Mouse (Mus musculus): Measurements from ENCODE around the gene Fry. TPM values are rescaled to one million over a fixed set of nuclear protein-coding genes. Genes with fewer than 3 reads are reported as not detected.

The Fry gene
- polyA plus RNA-seq (2015; fragmentation: Nextera tagmentation; extraction: Ambion mirVana), result 43.4 and 50.7 TPM in 2 replicates

- Histone ChIP-seq H3K27me3 (replicated peaks; ENCODE audit: control insufficient read depth, insufficient read depth, low read length) (no peaks in the 10 kb centered on the region), H3K9me3 (ENCODE audit: control insufficient read depth, low read length) (no peaks in the 10 kb centered on the region), H3K36me3 (ENCODE audit: control insufficient read depth, insufficient read depth, low read length) (no peaks in the 10 kb centered on the region), H3K4me2 (ENCODE audit: low read length) (peak within 1 kb of the TSS; percentile 88), H3K9ac (ENCODE audit: low read depth, low read length) (peak within 1 kb of the TSS; percentile 65), H3K4me1 (ENCODE audit: control insufficient read depth, insufficient read depth, low read depth, low read length) (peaks cover 14% of the 10 kb centered on the region), H3K4me3 (ENCODE audit: low read length) (peak within 1 kb of the TSS; percentile 73), H3K27ac (ENCODE audit: low read depth, low read length) (peak within 1 kb of the TSS; percentile 42)
- ATAC-seq, result peak; percentile 97
- WGBS, result under 1% methylated on average over 64 of the region's 68 CpGs
Measured at GRCm38 (mm10) chr5:150118455-150119241, at the start of gene Fry. Fry (plus strand) TSS chr5:150118645.

GRCm38 (mm10) chr5:150070086-150070485 lies 48.4 kb upstream of the Fry start:
- Histone ChIP-seq H3K27me3 (replicated peaks; ENCODE audit: control insufficient read depth, insufficient read depth, low read length) (no peaks in the 10 kb centered on the region; the same call in 1 of the 2 replicates), H3K4me2 (ENCODE audit: low read length) (peak overlapping the region; percentile 54), H3K27ac (ENCODE audit: low read depth, low read length) (no peak overlapping the region), H3K9ac (ENCODE audit: low read depth, low read length) (no peak overlapping the region), H3K9me3 (ENCODE audit: control insufficient read depth, low read length) (no peaks in the 10 kb centered on the region), H3K36me3 (ENCODE audit: control insufficient read depth, insufficient read depth, low read length) (no peaks in the 10 kb centered on the region), H3K4me3 (ENCODE audit: low read length) (0 out of 2 replicates have a peak overlapping the region, but pooled peaks have one; percentile 7), H3K4me1 (ENCODE audit: control insufficient read depth, insufficient read depth, low read depth, low read length) (peaks cover 2% of the 10 kb centered on the region; the same call in 1 of the 2 replicates)
- ATAC-seq, result peak; percentile 50
- 18% methylated on average over 10 of the region's 10 CpGs for WGBS

GRCm38 (mm10) chr5:150071738-150072137 lies 46.7 kb upstream of the Fry start:
- no peak for ATAC-seq
- Histone ChIP-seq H3K36me3 (ENCODE audit: control insufficient read depth, insufficient read depth, low read length) (no peaks in the 10 kb centered on the region), H3K27ac (ENCODE audit: low read depth, low read length) (no peak overlapping the region), H3K27me3 (replicated peaks; ENCODE audit: control insufficient read depth, insufficient read depth, low read length) (no peaks in the 10 kb centered on the region; the same call in 1 of the 2 replicates), H3K9ac (ENCODE audit: low read depth, low read length) (no peak overlapping the region), H3K9me3 (ENCODE audit: control insufficient read depth, low read length) (no peaks in the 10 kb centered on the region), H3K4me1 (ENCODE audit: control insufficient read depth, insufficient read depth, low read depth, low read length) (peaks cover 2% of the 10 kb centered on the region; the same call in 1 of the 2 replicates), H3K4me2 (ENCODE audit: low read length) (no peak overlapping the region), H3K4me3 (ENCODE audit: low read length) (no peak overlapping the region)

- Histone ChIP-seq H3K4me3 (ENCODE audit: low read length) (no peak overlapping the region), H3K9me3 (ENCODE audit: control insufficient read depth, low read length) (no peaks in the 10 kb centered on the region), H3K27ac (ENCODE audit: low read depth, low read length) (no peak overlapping the region), H3K4me2 (ENCODE audit: low read length) (peak overlapping the region; percentile 33; the same call in 1 of the 2 replicates), H3K27me3 (replicated peaks; ENCODE audit: control insufficient read depth, insufficient read depth, low read length) (no peaks in the 10 kb centered on the region), H3K9ac (ENCODE audit: low read depth, low read length) (no peak overlapping the region), H3K36me3 (ENCODE audit: control insufficient read depth, insufficient read depth, low read length) (no peaks in the 10 kb centered on the region), H3K4me1 (ENCODE audit: control insufficient read depth, insufficient read depth, low read depth, low read length) (peaks cover 3% of the 10 kb centered on the region; the same call in 1 of the 2 replicates)
- ATAC-seq, result peak; percentile 83
- WGBS, result 16% methylated on average over 12 of the region's 12 CpGs
Measured at GRCm38 (mm10) chr5:150079866-150080797, 38.3 kb upstream of the Fry start.

- WGBS, result 84% methylated on average over 14 of the region's 14 CpGs
- no peaks in the 10 kb centered on the region for H3K36me3 ChIP-seq (ENCODE audit: control insufficient read depth, insufficient read depth, low read length)
- no peak overlapping the region for H3K27ac ChIP-seq (ENCODE audit: low read depth, low read length)
- no peak overlapping the region for H3K4me2 ChIP-seq (ENCODE audit: low read length)
- no peak overlapping the region for H3K9ac ChIP-seq (ENCODE audit: low read depth, low read length)
- peaks cover 3% of the 10 kb centered on the region; the same call in 1 of the 2 replicates for H3K4me1 ChIP-seq (ENCODE audit: control insufficient read depth, insufficient read depth, low read depth, low read length)
- ATAC-seq, result no peak
- H3K4me3 ChIP-seq (ENCODE audit: low read length), result no peak overlapping the region
- H3K27me3 ChIP-seq (replicated peaks; ENCODE audit: control insufficient read depth, insufficient read depth, low read length), result no peaks in the 10 kb centered on the region
- H3K9me3 ChIP-seq (ENCODE audit: control insufficient read depth, low read length), result no peaks in the 10 kb centered on the region
Measured at GRCm38 (mm10) chr5:150082696-150083095, 35.7 kb upstream of the Fry start.

GRCm38 (mm10) chr5:150083190-150083589 lies 35.3 kb upstream of the Fry start:
- no peak for ATAC-seq
- Histone ChIP-seq H3K4me3 (ENCODE audit: low read length) (no peak overlapping the region), H3K9me3 (ENCODE audit: control insufficient read depth, low read length) (no peaks in the 10 kb centered on the region), H3K27me3 (replicated peaks; ENCODE audit: control insufficient read depth, insufficient read depth, low read length) (no peaks in the 10 kb centered on the region), H3K27ac (ENCODE audit: low read depth, low read length) (no peak overlapping the region), H3K9ac (ENCODE audit: low read depth, low read length) (no peak overlapping the region), H3K4me2 (ENCODE audit: low read length) (no peak overlapping the region), H3K4me1 (ENCODE audit: control insufficient read depth, insufficient read depth, low read depth, low read length) (peaks cover 3% of the 10 kb centered on the region; the same call in 1 of the 2 replicates), H3K36me3 (ENCODE audit: control insufficient read depth, insufficient read depth, low read length) (no peaks in the 10 kb centered on the region)
- WGBS, result 66% methylated on average over 5 of the region's 5 CpGs

- no peak overlapping the region for H3K27ac ChIP-seq (ENCODE audit: low read depth, low read length)
- no peaks in the 10 kb centered on the region for H3K9me3 ChIP-seq (ENCODE audit: control insufficient read depth, low read length)
- H3K36me3 ChIP-seq (ENCODE audit: control insufficient read depth, insufficient read depth, low read length), result no peaks in the 10 kb centered on the region
- H3K9ac ChIP-seq (ENCODE audit: low read depth, low read length), result no peak overlapping the region
- H3K4me3 ChIP-seq (ENCODE audit: low read length), result no peak overlapping the region
- H3K4me2 ChIP-seq (ENCODE audit: low read length), result no peak overlapping the region
- no peaks in the 10 kb centered on the region for H3K27me3 ChIP-seq (replicated peaks; ENCODE audit: control insufficient read depth, insufficient read depth, low read length)
- WGBS, result 8% methylated on average over 6 of the region's 6 CpGs
- peak; percentile 79 for ATAC-seq
- no peaks in the 10 kb centered on the region for H3K4me1 ChIP-seq (ENCODE audit: control insufficient read depth, insufficient read depth, low read depth, low read length)
Measured at GRCm38 (mm10) chr5:150097620-150098019, 20.8 kb upstream of the Fry start.

GRCm38 (mm10) chr5:150098754-150099153 lies 19.7 kb upstream of the Fry start:
- Histone ChIP-seq H3K9me3 (ENCODE audit: control insufficient read depth, low read length) (no peaks in the 10 kb centered on the region), H3K9ac (ENCODE audit: low read depth, low read length) (no peak overlapping the region)

GRCm38 (mm10) chr5:150101789-150102188 lies 16.7 kb upstream of the Fry start:
- H3K27me3 ChIP-seq (replicated peaks; ENCODE audit: control insufficient read depth, insufficient read depth, low read length), result no peaks in the 10 kb centered on the region
- H3K4me1 ChIP-seq (ENCODE audit: control insufficient read depth, insufficient read depth, low read depth, low read length), result no peaks in the 10 kb centered on the region
- no peak overlapping the region for H3K27ac ChIP-seq (ENCODE audit: low read depth, low read length)
- ATAC-seq, result no peak
- no peak overlapping the region for H3K4me3 ChIP-seq (ENCODE audit: low read length)
- H3K4me2 ChIP-seq (ENCODE audit: low read length), result no peak overlapping the region
- H3K9ac ChIP-seq (ENCODE audit: low read depth, low read length), result no peak overlapping the region
- no peaks in the 10 kb centered on the region for H3K9me3 ChIP-seq (ENCODE audit: control insufficient read depth, low read length)
- WGBS, result 89% methylated on average over 11 of the region's 11 CpGs
- no peaks in the 10 kb centered on the region for H3K36me3 ChIP-seq (ENCODE audit: control insufficient read depth, insufficient read depth, low read length)

More at GRCm38 (mm10) chr5:150098754-150099153, 19.7 kb upstream of the Fry start:
- Histone ChIP-seq H3K36me3 (ENCODE audit: control insufficient read depth, insufficient read depth, low read length) (no peaks in the 10 kb centered on the region), H3K27me3 (replicated peaks; ENCODE audit: control insufficient read depth, insufficient read depth, low read length) (no peaks in the 10 kb centered on the region), H3K4me1 (ENCODE audit: control insufficient read depth, insufficient read depth, low read depth, low read length) (no peaks in the 10 kb centered on the region), H3K4me2 (ENCODE audit: low read length) (no peak overlapping the region), H3K4me3 (ENCODE audit: low read length) (no peak overlapping the region), H3K27ac (ENCODE audit: low read depth, low read length) (no peak overlapping the region)
- 94% methylated on average over 12 of the region's 12 CpGs for WGBS
- ATAC-seq, result no peak
